Mouse (Mus musculus): ENCODE measurements at regions not wholly inside any gene's neighbourhood (a gene's known extent, or its start where the extent isn't known, plus 50 kb on each side); places are given as distances from the start of the nearest gene placed in this dataset.

- no peak for DNase-seq
These were observed 173.5 kb upstream of the Cdyl start for GRCm38 (mm10) chr13:35486125-35486524.

GRCm38 (mm10) chr13:35499776-35500175, 159.9 kb upstream of the Cdyl start:
- DNase-seq = peak; percentile 34

GRCm38 (mm10) chr13:35500891-35501290, 158.7 kb upstream of the Cdyl start:
- peak; percentile 3 for DNase-seq

DNA sequence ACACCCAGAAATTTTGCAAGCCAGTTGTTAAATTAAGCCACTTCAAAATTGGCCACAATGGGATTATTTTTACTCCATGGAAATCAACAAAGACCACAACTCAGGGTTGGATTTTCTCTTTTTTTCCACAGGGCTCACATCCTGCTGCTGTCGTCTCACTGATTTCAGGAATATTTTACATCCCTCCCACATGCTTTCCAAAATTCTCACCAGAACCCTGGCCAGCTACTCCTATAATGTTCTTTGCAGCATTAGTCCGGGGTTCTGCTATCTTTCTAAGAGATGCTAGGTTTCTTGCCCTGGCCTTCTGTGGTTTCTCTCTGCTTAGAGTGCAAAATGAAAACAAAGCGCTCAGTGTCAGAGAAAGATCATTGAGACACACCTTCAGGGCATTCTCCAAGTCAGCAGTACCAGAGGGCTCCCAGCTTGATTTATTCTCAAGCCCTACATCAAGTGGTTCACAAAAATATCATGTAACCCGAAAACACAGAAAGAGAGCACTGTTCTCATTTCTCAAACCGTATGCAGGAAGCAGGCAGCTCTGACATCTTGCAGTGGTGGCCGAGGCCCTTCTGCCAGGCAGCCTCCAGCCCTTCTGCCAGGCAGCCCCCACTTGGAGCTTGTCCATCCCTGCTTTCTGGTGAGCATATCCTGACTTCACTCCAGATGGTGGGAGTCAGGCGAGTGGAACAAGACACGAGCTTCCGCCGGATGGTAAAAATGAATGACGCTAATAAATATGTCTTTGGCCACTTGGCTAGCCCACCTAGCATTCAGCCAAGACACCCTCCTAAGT, 158.1 kb upstream of the Cdyl start:
- DNase-seq = peak; percentile 69

GRCm38 (mm10) chr13:35502147-35502522, 157.5 kb upstream of the Cdyl start:
- no peak for DNase-seq

DNA sequence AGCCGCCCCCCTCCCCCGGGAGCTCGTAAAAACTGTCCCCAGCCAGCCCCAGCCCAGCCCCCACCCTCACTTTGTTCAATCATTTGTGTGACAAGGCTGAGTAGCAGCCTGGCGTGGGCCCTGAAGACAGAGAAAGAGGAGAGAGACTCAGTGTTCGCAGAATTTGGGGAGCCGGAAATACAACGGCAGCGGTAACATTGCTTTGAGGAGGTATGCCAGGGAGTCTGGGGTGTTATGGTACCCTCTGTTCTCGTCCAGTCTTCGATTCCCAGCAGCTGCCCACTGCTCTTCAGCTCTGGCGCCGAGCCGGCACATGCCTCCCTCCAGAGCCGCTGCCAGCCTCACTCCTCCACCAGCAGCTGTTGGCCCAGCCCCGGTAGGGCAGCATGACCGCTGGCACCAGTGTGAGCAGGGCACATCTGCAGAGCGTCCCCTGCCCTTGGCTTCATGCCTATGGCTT, 156.2 kb upstream of the Cdyl start:
- peak; percentile 11 for DNase-seq

DNA sequence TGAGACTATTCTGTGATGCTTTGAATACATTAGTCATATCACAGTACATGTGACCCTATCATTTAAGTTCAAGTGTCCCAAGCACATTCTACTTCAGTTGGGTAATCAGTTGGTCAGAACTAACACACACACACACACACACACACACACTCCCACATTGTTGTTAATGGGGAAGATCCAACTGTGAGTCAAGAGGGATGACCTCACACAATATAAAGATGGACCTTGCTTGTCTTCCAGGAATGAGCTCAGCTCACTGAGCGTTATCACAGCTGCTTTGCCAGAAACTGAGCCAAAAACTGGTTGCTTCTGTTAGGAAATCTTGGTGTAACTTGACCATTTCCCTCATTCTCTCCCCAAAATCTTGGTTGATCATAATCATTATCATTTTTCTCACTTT, 152.4 kb upstream of the Cdyl start:
- DNase-seq = no peak

- DNase-seq = no peak
These were observed 147.6 kb upstream of the Cdyl start for GRCm38 (mm10) chr13:35512029-35512507.

GRCm38 (mm10) chr13:35513120-35513519, 146.5 kb upstream of the Cdyl start:
- DNase-seq = no peak

DNA sequence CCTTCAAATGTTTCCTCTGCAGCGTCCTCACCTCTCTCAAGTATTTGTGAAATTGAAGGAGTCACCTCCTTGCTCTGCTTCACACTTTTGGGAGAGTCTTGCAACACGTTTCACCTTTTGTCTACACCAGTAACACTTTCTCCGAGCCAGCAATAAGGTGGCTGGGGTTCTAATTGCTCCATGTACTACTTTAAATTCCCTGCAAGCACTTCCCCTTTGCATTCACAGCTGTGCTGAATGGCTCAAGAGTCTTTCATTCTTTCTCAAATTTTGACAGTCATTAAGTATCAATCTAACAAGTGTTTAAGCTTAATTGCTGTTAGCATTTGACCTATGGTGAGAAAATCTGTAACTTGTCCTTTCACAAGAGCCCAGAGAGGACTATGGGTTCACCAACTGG, 144.3 kb upstream of the Cdyl start:
- no peak for DNase-seq

DNA sequence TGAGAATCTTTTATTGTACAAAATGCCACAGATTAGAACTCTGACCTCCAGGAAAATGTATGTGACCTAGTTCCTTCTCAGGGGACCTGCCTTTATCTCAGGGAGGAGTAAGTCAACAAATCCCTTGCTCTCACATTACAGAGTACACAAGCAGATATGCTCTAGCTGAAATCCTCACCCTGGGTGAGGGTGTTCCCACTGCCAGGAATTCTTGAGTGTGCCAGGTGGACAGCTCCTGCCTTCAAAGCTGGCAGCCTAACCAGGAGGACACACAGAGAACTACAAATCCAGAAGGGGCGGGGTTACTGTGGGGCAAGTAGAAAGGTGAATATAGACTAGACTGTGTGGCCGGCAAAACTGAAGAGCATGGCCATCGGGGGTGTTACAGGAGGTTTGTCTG, 141.9 kb upstream of the Cdyl start:
- DNase-seq = no peak

GRCm38 (mm10) chr13:35522272-35522671, 137.4 kb upstream of the Cdyl start:
- DNase-seq = no peak

DNA sequence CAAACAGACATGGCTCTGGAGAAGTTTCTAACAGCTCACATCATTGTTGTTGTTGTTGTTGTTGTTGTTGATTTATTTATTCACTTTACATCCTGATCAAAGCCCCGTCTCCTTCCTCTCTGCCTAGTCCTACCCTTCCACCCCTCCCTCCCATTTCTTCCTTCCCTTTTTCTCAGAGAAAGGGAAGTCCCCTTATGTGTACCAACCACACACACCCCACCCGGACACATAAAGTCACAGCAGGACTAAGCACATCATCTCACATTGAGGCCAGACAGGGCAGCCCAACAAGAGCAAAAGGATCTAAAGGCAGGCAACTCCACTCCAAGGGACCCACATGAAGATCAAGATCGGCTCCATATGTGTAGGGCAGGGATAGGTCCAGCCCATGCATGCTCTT, 130.1 kb upstream of the Cdyl start:
- DNase-seq = no peak

DNA sequence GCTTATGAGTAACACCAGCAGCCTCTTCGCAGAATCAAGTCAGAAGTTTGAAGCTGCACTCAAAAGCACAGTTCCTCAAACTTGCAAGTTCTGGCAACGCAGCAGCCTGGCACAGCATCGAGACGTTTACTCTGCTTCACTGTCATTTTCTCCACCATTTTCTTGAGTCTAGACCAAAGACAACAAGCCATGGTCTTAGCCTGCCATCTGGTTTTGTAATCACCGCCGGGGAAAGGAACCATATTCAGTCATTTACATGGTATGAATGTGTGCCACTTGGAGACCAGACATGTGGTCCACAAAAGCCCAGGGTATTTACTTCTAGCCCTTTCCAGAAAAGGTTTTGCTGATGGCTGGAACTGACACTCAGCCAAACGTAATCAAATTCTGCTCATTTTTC, 122.5 kb upstream of the Cdyl start:
- DNase-seq = no peak

DNA sequence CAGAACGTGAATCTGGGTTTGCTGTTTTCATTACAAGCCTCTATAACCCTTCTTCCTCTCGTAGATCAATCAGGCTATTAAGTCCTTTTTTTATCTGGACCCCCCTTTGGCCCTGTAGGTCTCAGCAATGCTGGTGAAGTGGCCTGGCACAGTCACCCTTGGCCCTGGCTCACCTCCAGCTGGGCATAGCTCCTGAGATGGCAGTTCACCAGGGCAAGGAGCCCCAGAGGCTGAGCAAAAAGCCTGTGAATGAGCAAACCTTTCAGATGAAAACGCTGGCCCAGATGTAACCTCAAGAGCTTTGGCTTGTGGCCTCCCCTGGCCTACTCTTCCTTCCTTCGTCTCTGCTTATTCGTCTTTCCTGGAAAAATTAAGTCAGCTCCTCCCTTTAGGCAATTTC, 121.7 kb upstream of the Cdyl start:
- DNase-seq = peak; percentile 52

- no peak for DNase-seq
These were observed 119.2 kb upstream of the Cdyl start for GRCm38 (mm10) chr13:35540433-35540832.

DNA sequence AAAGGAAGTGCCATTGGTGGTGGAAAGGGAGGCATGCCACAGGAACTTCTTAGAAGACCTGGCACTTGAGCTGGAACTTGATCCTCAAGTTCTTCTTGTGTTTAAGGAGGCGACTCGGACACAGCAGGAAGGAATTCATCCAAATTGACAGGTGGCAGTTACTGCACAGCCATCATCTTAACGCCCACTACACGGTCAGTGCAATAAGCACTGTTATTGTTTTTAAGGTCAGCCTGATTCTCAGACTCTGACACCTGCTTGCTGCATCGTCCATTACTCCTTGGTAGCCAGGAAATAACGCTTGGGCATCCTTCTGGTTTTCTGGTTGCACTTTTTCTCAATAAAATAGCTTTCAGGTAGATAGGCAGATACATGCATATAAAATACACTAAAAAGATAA, 118.6 kb upstream of the Cdyl start:
- no peak for DNase-seq

DNA sequence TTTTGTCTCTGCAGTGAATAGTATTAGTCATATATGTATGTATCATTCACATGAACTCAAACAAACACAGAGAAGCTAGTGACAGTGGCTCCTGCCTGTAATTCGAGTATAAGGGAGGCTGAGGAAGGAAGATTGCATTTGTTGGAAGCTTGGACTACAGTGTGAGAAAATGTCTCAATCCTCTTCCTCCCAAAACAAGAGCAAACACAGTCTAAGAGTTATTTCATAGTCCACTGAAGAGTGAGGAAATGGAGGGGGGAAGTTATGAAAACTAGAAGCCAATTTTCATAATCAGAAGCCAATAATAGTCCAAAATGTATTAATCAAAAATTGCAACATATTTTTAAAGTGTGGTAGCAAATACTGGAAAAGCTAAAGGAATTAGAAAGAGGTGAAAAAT, 95.6 kb upstream of the Cdyl start:
- DNase-seq = no peak

GRCm38 (mm10) chr13:35581616-35582015, 78.0 kb upstream of the Cdyl start:
- no peak for DNase-seq

GRCm38 (mm10) chr13:35598003-35598402, 61.6 kb upstream of the Cdyl start:
- no peak for DNase-seq

DNA sequence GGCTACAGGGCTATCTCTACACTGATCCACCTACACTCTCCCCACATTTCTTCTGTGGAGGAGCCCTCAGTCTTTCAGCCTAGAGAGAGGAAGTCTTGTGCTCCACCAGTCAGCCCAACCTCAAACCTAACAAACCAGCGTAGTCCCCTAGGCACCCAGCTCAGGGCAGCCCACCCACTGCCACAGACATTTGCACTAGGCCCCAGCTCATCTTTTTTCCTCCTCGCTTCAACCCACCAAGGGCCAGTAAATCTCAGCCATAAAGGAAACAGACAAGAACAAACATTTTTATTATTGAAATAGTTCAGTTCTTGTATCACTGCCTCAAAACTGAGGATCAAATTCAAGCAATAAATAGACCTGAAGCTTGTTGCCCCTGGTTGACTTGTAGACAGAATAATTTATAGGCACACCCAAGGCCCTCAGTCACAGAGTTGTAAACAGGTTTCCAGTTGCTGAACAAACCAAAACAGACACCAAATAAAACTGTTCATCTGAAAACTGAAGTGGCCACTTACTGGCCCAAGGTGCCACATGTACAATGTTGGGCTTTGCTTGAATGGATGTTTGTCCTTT, 58.0 kb upstream of the Cdyl start:
- DNase-seq = no peak

DNA sequence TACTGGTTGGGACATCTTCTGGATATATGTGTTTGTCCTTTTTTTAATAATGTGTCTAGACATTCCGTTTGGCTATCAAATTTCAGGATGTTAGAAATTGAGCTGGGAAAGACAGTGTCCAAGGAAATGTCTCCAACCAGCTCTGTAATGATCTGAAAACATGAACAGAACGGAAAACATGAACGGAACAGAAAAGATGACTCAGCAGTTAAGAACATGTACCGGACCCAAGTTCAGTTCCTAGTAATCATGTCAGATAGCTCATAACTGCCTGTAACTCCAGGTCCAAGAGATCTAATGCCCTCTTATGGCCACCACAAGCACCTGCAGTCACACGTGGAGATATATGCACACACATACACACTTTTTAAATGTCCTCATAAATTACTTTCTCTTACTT, 56.6 kb upstream of the Cdyl start:
- DNase-seq = no peak

DNA sequence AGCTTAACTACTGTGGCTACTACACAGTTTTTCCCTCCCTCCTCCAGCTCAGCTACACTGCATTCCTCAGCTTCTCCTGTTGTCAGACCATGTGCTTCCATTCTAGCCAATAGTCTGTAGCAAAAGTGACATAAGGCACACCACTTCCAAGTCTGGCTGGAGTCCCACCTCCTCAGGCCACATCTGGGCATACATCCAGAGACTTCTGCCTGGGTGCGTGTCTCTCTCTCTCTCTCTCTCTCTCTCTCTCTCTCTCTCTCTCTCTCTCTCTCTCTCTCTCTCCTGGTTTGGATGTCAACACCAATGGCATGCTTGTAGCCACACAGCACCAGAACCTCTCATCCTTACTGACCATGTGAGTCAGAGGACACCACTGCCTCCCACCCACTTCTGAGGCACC, 55.6 kb upstream of the Cdyl start:
- DNase-seq = no peak

DNA sequence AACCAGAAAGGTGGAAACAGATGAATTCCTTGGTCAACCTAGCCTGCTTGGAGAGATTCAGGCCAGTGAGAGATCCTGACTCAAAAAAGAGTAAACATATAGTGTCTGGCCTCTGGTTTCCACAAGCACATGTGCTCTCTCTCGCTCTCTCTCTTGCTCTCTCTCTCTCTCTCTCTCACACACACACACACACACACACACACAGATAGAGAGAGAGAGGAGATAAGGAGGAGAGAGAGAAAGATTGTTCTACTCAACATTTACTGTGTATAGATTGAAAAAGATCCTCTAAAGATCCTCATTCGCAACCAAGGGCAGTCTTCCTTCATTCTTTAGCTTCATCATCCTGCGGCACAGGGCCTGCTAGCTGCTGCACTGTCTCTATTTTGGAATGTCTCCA, 54.9 kb upstream of the Cdyl start:
- no peak for DNase-seq

All from cerebellum, adult 8-10 months (tissue).